Mouse (Mus musculus): ENCODE results near the gene Fhad1.
A peak's percentile ranks its signal among the peaks of the same experiment; 100 is the strongest.

The Fhad1 gene

GRCm38 (mm10) chr4:141881289-141881914 is 133.5 kb downstream of the Fhad1 start:
- DNase-seq (ENCODE audit: low read depth) = no peak

- DNase-seq (ENCODE audit: low read depth) = no peak
These were observed 135.0 kb downstream of the Fhad1 start for GRCm38 (mm10) chr4:141879875-141880274.

GRCm38 (mm10) chr4:141879074-141879473 is 135.8 kb downstream of the Fhad1 start:
- DNase-seq (ENCODE audit: low read depth) = no peak

- DNase-seq (ENCODE audit: low read depth) = no peak
These were observed 136.3 kb downstream of the Fhad1 start for GRCm38 (mm10) chr4:141878621-141879020.

- DNase-seq (ENCODE audit: low read depth) = no peak
These were observed 139.3 kb downstream of the Fhad1 start for GRCm38 (mm10) chr4:141875481-141876108.

- DNase-seq (ENCODE audit: low read depth) = peak; percentile 80
These were observed 140.1 kb downstream of the Fhad1 start, which contains the start of gene Efhd2 for GRCm38 (mm10) chr4:141874601-141875460. TSS of gene Efhd2 (minus strand) at chr4:141874920.

GRCm38 (mm10) chr4:141874111-141874600 is 140.7 kb downstream of the Fhad1 start:
- DNase-seq (ENCODE audit: low read depth) = no peak

- no peak for DNase-seq (ENCODE audit: low read depth)
These were observed 141.9 kb downstream of the Fhad1 start for GRCm38 (mm10) chr4:141872977-141873376.

- DNase-seq (ENCODE audit: low read depth) = no peak
These were observed 143.0 kb downstream of the Fhad1 start for GRCm38 (mm10) chr4:141871909-141872308.

GRCm38 (mm10) chr4:141871333-141871725 is 143.6 kb downstream of the Fhad1 start:
- no peak for DNase-seq (ENCODE audit: low read depth)

GRCm38 (mm10) chr4:141870666-141871332 is 144.1 kb downstream of the Fhad1 start:
- no peak for DNase-seq (ENCODE audit: low read depth)

- DNase-seq (ENCODE audit: low read depth) = no peak
These were observed 145.3 kb downstream of the Fhad1 start for GRCm38 (mm10) chr4:141869436-141870215.

GRCm38 (mm10) chr4:141868051-141868450 is 146.8 kb downstream of the Fhad1 start:
- no peak for DNase-seq (ENCODE audit: low read depth)

- no peak for DNase-seq (ENCODE audit: low read depth)
These were observed 147.4 kb downstream of the Fhad1 start for GRCm38 (mm10) chr4:141867498-141867897.

- DNase-seq (ENCODE audit: low read depth) = no peak
These were observed 147.9 kb downstream of the Fhad1 start for GRCm38 (mm10) chr4:141866933-141867490.

GRCm38 (mm10) chr4:141865600-141865999 is 149.3 kb downstream of the Fhad1 start:
- DNase-seq (ENCODE audit: low read depth) = no peak

- no peak for DNase-seq (ENCODE audit: low read depth)
These were observed 149.9 kb downstream of the Fhad1 start for GRCm38 (mm10) chr4:141865006-141865405.

- no peak for DNase-seq (ENCODE audit: low read depth)
These were observed 150.4 kb downstream of the Fhad1 start for GRCm38 (mm10) chr4:141864506-141864905.

- no peak for DNase-seq (ENCODE audit: low read depth)
These were observed 151.1 kb downstream of the Fhad1 start for GRCm38 (mm10) chr4:141863726-141864280.

- DNase-seq (ENCODE audit: low read depth) = no peak
These were observed 152.0 kb downstream of the Fhad1 start for GRCm38 (mm10) chr4:141862867-141863266.

All from c-Kit-positive CD71-negative TER-119-negative erythroid progenitor cells, embryonic 14.5 days (primary cell).